8 mouse cellular contexts compared by ENCODE assay signal in genomic region chr6:87849780-87850154, GRCm38 (mm10). TPM values are rescaled to one million over a fixed set of nuclear protein-coding genes. Genes with fewer than 3 reads are reported as not detected.
A peak's percentile ranks its signal among the peaks of the same experiment; 100 is the strongest.
DNase-seq lines count a peak whose midpoint lies in the region; ATAC-seq and TF ChIP-seq lines count a peak whose summit lies in the region.

No protein-coding gene starts in this region.

- no peak for DNase-seq in kidney, adult 2 months
- DNase-seq in kidney, postnatal 10 days: no peak
- DNase-seq in NIH3T3 (ENCODE audit: low read depth): peak; percentile 54
- DNase-seq in heart, postnatal 0 days (ENCODE audit: low spot score): no peak
- DNase-seq in thymus, postnatal 25 days: peak; percentile 16
- no peak for DNase-seq in ovary, adult 18-20 months (ENCODE audit: low spot score)
- no peak for DNase-seq in right cerebral cortex, adult 18-20 months

- peak overlapping the region; percentile 95 for H3K4me3 ChIP-seq in kidney, adult 2 months (ENCODE audit: insufficient read depth, low read depth, low read length)
- peak overlapping the region; percentile 93 for H3K4me3 ChIP-seq in heart, postnatal 0 days (ENCODE audit: low read depth, low read length)
- H3K4me3 ChIP-seq in macrophage (ENCODE audit: inconsistent target): peak overlapping the region; percentile 56

- ATAC-seq in heart, postnatal 0 days (ENCODE audit: insufficient read depth, low read depth): no peak

- no peaks in the 10 kb centered on the region for H3K9me3 ChIP-seq in heart, postnatal 0 days (replicated peaks; ENCODE audit: control insufficient read depth, low read length)

- H3K4me2 ChIP-seq in heart, postnatal 0 days (ENCODE audit: low read depth, low read length): peak overlapping the region; percentile 82

- no peak for TF ChIP-seq POLR2A in kidney, adult 2 months (IDR thresholded peaks at IDR 0.05; ENCODE audit: low read depth, low read length)

- H3K9ac ChIP-seq in heart, postnatal 0 days (replicated peaks; ENCODE audit: low read depth, low read length): peak overlapping the region; percentile 99

- TF ChIP-seq EP300 in heart, postnatal 0 days (IDR thresholded peaks at IDR 0.05; ENCODE audit: low read depth): no peak

- H3K79me2 ChIP-seq in macrophage (ENCODE audit: inconsistent target): peaks cover 55% of the 10 kb centered on the region

- peaks cover 16% of the 10 kb centered on the region for H3K4me1 ChIP-seq in kidney, adult 2 months (ENCODE audit: control insufficient read depth, insufficient read depth, low read length)
- H3K4me1 ChIP-seq in heart, postnatal 0 days (ENCODE audit: control insufficient read depth, insufficient read depth): peaks cover 29% of the 10 kb centered on the region

- TF ChIP-seq CTCF in kidney, adult 2 months (conservative IDR thresholded peaks at IDR 0.05; ENCODE audit: insufficient read depth, insufficient read length, low read depth, low read length): no peak
- TF ChIP-seq CTCF in heart, postnatal 0 days (IDR thresholded peaks at IDR 0.05; ENCODE audit: low read depth): no peak

- H3K36me3 ChIP-seq in kidney, adult 2 months (ENCODE audit: control insufficient read depth, insufficient read depth, low read length): peaks cover 6% of the 10 kb centered on the region
- H3K36me3 ChIP-seq in heart, postnatal 0 days (replicated peaks; ENCODE audit: control insufficient read depth, insufficient read depth, low read length): peaks cover 14% of the 10 kb centered on the region
- peaks cover 8% of the 10 kb centered on the region for H3K36me3 ChIP-seq in macrophage (ENCODE audit: inconsistent target)

- WGBS in kidney, adult 2 months: under 1% methylated on average over 8 of the region's 8 CpGs
- under 1% methylated on average over 8 of the region's 8 CpGs for WGBS in heart, postnatal 0 days
- WGBS in macrophage (ENCODE audit: missing documents): 0% methylated on average over 8 of the region's 8 CpGs

- H3K27me3 ChIP-seq in kidney, adult 2 months (replicated peaks; ENCODE audit: control insufficient read depth, insufficient read depth, low read length): no peaks in the 10 kb centered on the region
- no peaks in the 10 kb centered on the region for H3K27me3 ChIP-seq in heart, postnatal 0 days (ENCODE audit: control insufficient read depth, insufficient read depth, low read length)

- H3K27ac ChIP-seq in kidney, adult 2 months (ENCODE audit: insufficient read depth, low read depth, low read length): peak overlapping the region; percentile 97; the same call in 1 of the 2 replicates
- H3K27ac ChIP-seq in heart, postnatal 0 days (ENCODE audit: low read depth): peak overlapping the region; percentile 95
- H3K27ac ChIP-seq in macrophage: peak overlapping the region; percentile 67

RNA-seq across cellular contexts. Expression of gene Cnbp, which starts 1.1 kb away (rescaled TPM):
- polyA plus RNA-seq in kidney, adult 2 months (2012; rRNA removed): 175 and 184 TPM in 2 replicates
- 247 and 318 TPM in 2 replicates for total RNA-seq in heart, postnatal 0 days (2014; rRNA removed; ENCODE audit: low replicate concordance)
- 553 and 591 TPM in 2 replicates for polyA plus RNA-seq in heart, postnatal 0 days (2015; fragmentation: Nextera tagmentation; extraction: Ambion mirVana)
- total RNA-seq in macrophage (2018; cell fraction: chromatin; rRNA removed): 100 to 1,000 TPM in 23 of 26 experiments, 10 to 100 TPM in 3; 59.7 to 286 (median 131) TPM
- total RNA-seq in macrophage (2018; cell fraction: cytosol; rRNA removed): 100 to 1,000 TPM; 106 to 182 (median 147) TPM
- total RNA-seq in macrophage (2018; cell fraction: nucleus; rRNA removed): 100 to 1,000 TPM in 15 of 26 experiments, 10 to 100 TPM in 11; 68.2 to 273 (median 106) TPM
- 127 to 335 TPM (median 146 TPM) in 3 replicates for polyA plus RNA-seq in macrophage (2018)

RNA-seq across cellular contexts. Expression of gene Isy1, which starts 11.2 kb away (rescaled TPM):
- polyA plus RNA-seq in kidney, adult 2 months (2012; rRNA removed): 14.1 and 18.4 TPM in 2 replicates
- 5.6 and 40.5 TPM in 2 replicates for total RNA-seq in heart, postnatal 0 days (2014; rRNA removed; ENCODE audit: low replicate concordance)
- 16.7 and 18.4 TPM in 2 replicates for polyA plus RNA-seq in heart, postnatal 0 days (2015; fragmentation: Nextera tagmentation; extraction: Ambion mirVana)
- 100 to 1,000 TPM in 6 of 26 experiments, 10 to 100 TPM in 20; 22.9 to 464 (median 62.6) TPM for total RNA-seq in macrophage (2018; cell fraction: chromatin; rRNA removed)
- 10 to 100 TPM; 17.1 to 37.9 (median 22.8) TPM for total RNA-seq in macrophage (2018; cell fraction: cytosol; rRNA removed)
- 100 to 1,000 TPM in 1 of 26 experiments, 10 to 100 TPM in 23, 1 to 10 TPM in 2; 8.6 to 104 (median 23.2) TPM for total RNA-seq in macrophage (2018; cell fraction: nucleus; rRNA removed)
- polyA plus RNA-seq in macrophage (2018): 23.0 to 55.1 TPM (median 40.1 TPM) in 3 replicates

RNA-seq across cellular contexts. Expression of gene Gm45140, which starts 14.2 kb away (rescaled TPM):
- 0.53 and 0.77 TPM in 2 replicates for polyA plus RNA-seq in kidney, adult 2 months (2012; rRNA removed)
- not detected in 2 replicates for total RNA-seq in heart, postnatal 0 days (2014; rRNA removed; ENCODE audit: low replicate concordance)
- 0.58 and 1.1 TPM in 2 replicates for polyA plus RNA-seq in heart, postnatal 0 days (2015; fragmentation: Nextera tagmentation; extraction: Ambion mirVana)
- total RNA-seq in macrophage (2018; cell fraction: chromatin; rRNA removed): 10 to 100 TPM in 21 of 26 experiments, 1 to 10 TPM in 5; 7.4 to 30.6 (median 13.5) TPM
- 1 to 10 TPM; 1.1 to 7.4 (median 3.9) TPM for total RNA-seq in macrophage (2018; cell fraction: cytosol; rRNA removed)
- 10 to 100 TPM in 3 of 26 experiments, 1 to 10 TPM in 23; 3.2 to 11.4 (median 5.9) TPM for total RNA-seq in macrophage (2018; cell fraction: nucleus; rRNA removed)
- polyA plus RNA-seq in macrophage (2018): 2.6 to 20.2 TPM (median 3.1 TPM) in 3 replicates

RNA-seq across cellular contexts. Expression of gene Rab43, which starts 37.8 kb away (rescaled TPM):
- polyA plus RNA-seq in kidney, adult 2 months (2012; rRNA removed): 49.5 and 52.0 TPM in 2 replicates
- total RNA-seq in heart, postnatal 0 days (2014; rRNA removed; ENCODE audit: low replicate concordance): 11.8 and 19.7 TPM in 2 replicates
- 6.7 and 6.8 TPM in 2 replicates for polyA plus RNA-seq in heart, postnatal 0 days (2015; fragmentation: Nextera tagmentation; extraction: Ambion mirVana)
- 100 to 1,000 TPM in 12 of 26 experiments, 10 to 100 TPM in 14; 32.6 to 201 (median 97.9) TPM for total RNA-seq in macrophage (2018; cell fraction: chromatin; rRNA removed)
- 100 to 1,000 TPM in 2 of 26 experiments, 10 to 100 TPM in 24; 38.0 to 112 (median 61.4) TPM for total RNA-seq in macrophage (2018; cell fraction: cytosol; rRNA removed)
- total RNA-seq in macrophage (2018; cell fraction: nucleus; rRNA removed): 100 to 1,000 TPM in 10 of 26 experiments, 10 to 100 TPM in 16; 47.8 to 152 (median 90.5) TPM
- polyA plus RNA-seq in macrophage (2018): 25.3 to 51.3 TPM (median 35.5 TPM) in 3 replicates

RNA-seq across cellular contexts. Expression of gene Copg1, which starts 37.8 kb away (rescaled TPM):
- 35.5 and 41.4 TPM in 2 replicates for polyA plus RNA-seq in kidney, adult 2 months (2012; rRNA removed)
- total RNA-seq in heart, postnatal 0 days (2014; rRNA removed; ENCODE audit: low replicate concordance): 92.4 and 95.1 TPM in 2 replicates
- 66.3 and 67.1 TPM in 2 replicates for polyA plus RNA-seq in heart, postnatal 0 days (2015; fragmentation: Nextera tagmentation; extraction: Ambion mirVana)
- total RNA-seq in macrophage (2018; cell fraction: chromatin; rRNA removed): 100 to 1,000 TPM in 15 of 26 experiments, 10 to 100 TPM in 11; 66.5 to 175 (median 130) TPM
- 10 to 100 TPM; 31.8 to 51.6 (median 40.3) TPM for total RNA-seq in macrophage (2018; cell fraction: cytosol; rRNA removed)
- 100 to 1,000 TPM in 5 of 26 experiments, 10 to 100 TPM in 21; 47.8 to 123 (median 78.3) TPM for total RNA-seq in macrophage (2018; cell fraction: nucleus; rRNA removed)
- 36.1 to 45.7 TPM (median 37.8 TPM) in 3 replicates for polyA plus RNA-seq in macrophage (2018)

Comparison
In these comparisons a context has a peak if more than half of its experiments do, and no peak if none do; other contexts are left out.
1. DNase-seq: peak in NIH3T3 (single experiment) and thymus, postnatal 25 days (single experiment); none in kidney, adult 2 months (single experiment), kidney, postnatal 10 days (single experiment), heart, postnatal 0 days (single experiment), ovary, adult 18-20 months (single experiment) and right cerebral cortex, adult 18-20 months (single experiment).
2. Peak in every context shown above with its lines, with median percentiles within 50 percentile points of each other: H3K27ac ChIP-seq and H3K4me3 ChIP-seq.